Mouse (Mus musculus): ENCODE data around the gene Arl14. TPM values are rescaled to one million over a fixed set of nuclear protein-coding genes. Genes with fewer than 3 reads are reported as not detected.

The Arl14 gene
- not detected for total RNA-seq (2022)

DNA sequence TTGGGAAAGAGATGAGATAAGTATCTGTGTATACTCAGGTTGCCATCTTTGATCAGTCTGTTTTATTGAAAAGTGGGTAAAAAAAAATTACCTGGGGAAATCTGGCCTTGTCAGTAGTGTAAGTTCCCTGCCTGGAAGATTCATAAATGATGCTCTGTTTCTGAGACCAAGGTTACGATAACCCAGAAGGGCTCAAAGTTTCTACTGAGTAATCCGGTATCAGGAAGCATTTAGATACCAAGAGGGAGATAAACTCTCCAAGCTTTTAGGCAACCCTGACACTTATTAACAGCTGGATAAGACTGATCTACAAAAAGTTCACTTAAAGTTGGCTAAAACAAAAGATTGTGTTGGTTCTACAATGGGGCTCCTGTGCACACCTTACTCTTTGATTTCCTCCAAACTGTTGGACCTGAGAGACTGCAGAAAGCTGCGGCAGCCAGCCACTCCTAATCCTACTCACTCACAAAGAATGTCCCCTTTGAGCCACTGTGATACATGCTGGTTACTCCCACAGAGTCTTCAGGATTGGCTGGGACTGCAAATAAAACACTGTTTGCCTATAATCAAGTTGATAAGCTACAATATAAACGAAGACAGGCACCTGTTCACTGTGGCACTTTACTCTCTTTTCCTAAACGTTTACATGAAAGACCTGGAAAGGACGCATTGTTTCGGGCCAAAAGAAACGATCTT, at the start of gene Arl14:
Gene Arl14, plus strand, starts transcription at position 614 of the 696 bp plus-strand sequence.
- no peak for DNase-seq

DNA sequence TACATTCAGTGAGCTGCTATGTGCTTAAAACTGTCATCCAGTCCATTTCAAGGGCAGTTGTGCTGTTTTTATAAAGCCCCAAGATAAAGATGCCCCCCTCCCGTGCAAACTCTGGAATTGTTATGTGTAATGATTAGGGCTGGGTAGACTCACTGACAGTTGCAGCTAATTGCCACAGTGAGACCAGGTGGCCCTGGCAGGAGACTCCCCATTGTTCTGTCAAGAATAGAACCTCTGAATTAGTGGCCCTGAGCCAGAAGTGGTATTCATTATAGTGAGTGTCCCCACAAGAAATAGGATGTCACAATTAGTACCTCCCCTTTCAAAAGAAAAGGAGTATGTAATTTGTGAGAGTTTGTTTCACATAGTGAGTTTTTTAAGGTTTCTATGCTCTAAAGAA, 47.0 kb upstream of the Arl14 start:
- no peak for DNase-seq

DNA sequence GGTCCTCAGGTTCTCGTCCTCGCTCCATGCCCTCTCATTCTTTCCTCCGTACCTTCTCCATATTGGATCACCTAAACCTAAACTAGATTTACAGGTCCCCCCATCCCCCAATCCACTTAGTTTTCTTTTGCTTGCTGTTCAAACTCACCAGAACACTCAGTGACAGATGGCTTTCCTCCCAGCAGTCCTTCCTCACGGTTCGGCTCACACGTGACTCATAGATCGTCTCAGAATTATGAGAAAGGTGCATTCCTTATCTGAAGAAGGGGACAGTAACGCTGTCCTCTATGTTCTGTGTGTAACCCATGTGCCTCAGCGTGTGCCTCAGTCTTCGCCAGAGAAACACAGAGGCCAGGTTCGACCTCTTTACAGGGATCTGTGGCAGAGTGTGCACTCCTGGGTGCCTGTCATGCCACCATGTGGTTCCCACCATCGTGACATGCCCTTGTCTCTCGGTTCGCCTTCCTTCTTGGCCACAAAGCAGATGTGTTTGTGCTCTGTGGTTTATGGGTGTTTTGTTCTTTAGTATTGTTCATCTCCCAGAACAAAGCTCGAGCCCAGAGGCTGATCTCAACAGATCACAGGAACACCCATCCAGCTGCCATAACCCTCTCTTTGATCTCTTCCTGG, 44.9 kb upstream of the Arl14 start:
- peak; percentile 6 for DNase-seq

- no peak for DNase-seq
Observed at GRCm38 (mm10) chr3:69177914-69178313, 44.3 kb upstream of the Arl14 start.

- no peak for DNase-seq
Observed at GRCm38 (mm10) chr3:69178365-69179004, 43.7 kb upstream of the Arl14 start.

DNA sequence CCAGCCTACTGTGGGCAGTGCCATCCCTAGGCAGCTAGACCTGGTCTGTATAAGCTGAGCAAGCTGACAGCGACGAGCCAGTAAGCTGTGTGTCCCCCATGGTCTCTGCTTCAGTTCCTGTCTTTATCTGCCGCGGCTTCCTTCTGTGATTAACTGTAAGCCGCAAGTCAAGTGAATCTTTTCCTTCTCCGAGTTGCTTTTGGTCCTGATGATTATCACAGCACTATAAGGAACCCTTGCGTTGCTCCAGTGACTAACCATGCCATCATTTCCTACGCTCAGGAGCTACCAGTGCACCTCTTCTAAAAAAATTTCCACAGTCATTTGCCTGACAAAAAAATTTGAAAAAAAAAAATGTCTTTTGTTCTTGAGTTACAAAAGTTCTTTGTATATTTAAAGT, 40.7 kb upstream of the Arl14 start:
- DNase-seq, result no peak

DNA sequence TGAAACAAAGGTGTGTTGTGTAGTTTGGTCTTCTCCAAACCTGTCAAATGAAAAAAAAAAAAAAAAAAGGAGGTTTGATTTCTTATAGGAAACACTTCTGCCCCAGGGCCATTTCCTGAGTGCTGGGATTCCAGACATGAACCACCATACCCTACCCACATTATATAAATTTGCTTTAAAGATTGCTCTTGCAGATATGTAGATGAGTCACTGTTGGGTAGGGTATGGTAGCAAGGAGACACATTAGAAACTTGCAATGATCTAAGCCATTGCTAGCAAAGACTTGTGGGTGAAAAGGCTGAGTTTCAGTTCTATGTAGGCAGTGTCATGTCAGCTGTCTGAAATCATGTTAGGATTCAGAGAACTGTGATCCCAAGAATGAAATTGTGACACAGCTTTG, 40.0 kb upstream of the Arl14 start:
- DNase-seq, result no peak

DNA sequence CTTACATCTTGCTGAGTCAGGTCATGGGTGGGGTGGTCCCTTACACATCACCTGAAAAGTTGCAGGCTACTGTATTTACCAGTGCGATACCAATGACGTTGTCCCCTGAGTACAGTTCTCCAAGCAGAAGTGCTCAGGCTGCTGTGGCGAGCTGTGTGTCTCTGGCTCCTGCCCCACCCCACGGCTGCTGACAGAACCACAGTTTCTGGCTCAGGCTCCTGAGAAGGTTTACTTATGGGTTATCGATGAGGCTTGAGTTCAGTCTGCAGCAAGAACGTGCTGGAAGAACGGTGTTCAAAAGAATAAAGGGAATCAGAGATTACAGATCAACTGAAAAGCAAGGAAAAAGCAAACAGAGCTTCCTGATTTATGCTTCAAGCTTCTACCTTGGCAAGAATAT, 37.0 kb upstream of the Arl14 start:
- no peak for DNase-seq

DNA sequence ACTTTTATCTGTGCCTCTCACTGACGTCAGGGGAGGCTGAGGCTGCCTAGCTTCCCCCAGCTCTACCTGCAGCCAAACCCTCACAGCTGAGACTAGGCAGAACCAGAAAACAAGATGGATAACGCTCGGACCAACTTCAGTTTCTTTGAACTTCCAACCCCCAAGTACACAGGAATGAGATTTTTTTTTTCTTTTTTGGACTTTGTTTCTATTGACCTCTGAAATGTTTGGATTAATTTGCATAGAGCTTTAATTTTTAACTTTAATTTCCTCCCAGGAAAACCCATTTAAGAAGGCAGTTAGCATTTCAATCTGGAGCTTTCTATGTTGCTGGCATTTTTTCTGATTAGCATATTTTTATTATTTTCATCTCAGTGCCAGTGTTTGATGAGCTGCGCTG, 36.2 kb upstream of the Arl14 start:
- no peak for DNase-seq

- DNase-seq, result no peak
Observed at GRCm38 (mm10) chr3:69186643-69187042, 35.6 kb upstream of the Arl14 start.

- no peak for DNase-seq
Observed at GRCm38 (mm10) chr3:69192995-69193394, 29.2 kb upstream of the Arl14 start.

DNA sequence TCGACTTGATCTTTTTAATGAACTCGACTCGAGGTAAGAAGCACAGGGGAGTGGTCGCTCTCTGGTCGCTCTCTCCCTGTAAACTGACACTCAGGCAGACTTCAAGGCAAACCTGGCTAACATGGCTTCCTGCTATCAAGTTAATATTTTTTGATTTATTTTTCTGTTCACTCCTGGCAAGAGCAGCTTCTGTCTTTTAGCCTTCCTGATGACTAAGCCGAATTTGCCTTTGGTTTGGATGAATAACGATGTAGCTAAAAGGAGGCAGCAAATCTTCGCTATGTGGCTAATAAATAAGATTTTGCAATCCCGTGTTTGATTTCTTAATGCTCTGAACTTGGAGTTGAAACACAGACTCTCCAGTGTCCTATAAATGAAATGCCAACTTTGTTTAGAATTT, 27.7 kb upstream of the Arl14 start:
- DNase-seq, result no peak

DNA sequence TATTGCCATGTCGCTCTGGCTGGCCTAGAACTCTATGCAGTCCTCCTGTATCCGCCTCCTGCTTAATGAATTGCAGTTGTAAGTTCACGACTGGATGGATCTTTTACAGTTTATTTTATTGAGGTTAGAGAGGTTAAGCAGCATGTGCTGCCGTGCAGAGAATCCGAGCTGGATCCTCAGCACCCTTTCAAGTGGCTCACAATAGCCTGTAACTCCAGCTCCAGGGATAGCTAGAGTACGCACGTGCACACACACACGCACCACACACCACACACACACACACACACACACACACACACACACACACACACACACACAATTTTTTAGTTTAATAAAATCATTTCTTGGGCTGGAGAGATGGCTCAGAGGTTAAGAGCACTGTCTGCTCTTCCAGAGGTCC, 27.0 kb upstream of the Arl14 start:
- no peak for DNase-seq

DNA sequence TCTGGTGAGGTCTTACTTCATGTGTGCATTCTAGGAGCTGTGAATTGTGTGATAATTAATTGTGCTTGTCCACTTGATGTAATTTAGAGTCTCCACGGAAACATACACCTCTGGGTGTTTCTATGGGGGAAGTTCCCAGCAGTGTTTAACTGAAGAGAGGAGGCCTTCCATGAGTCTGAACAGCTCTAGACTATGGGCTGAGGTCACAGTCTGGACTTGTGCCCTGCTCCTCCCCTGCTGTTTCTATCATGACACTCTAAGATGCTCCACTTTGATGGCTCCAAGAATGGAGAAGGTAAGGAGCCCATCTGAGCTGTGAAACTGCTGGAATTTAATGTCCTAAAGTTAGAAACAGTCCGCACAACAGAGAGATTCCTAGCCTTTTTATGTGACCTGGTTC, 24.1 kb upstream of the Arl14 start:
- no peak for DNase-seq

- DNase-seq, result no peak
Observed at GRCm38 (mm10) chr3:69200251-69200650, 22.0 kb upstream of the Arl14 start.

DNA sequence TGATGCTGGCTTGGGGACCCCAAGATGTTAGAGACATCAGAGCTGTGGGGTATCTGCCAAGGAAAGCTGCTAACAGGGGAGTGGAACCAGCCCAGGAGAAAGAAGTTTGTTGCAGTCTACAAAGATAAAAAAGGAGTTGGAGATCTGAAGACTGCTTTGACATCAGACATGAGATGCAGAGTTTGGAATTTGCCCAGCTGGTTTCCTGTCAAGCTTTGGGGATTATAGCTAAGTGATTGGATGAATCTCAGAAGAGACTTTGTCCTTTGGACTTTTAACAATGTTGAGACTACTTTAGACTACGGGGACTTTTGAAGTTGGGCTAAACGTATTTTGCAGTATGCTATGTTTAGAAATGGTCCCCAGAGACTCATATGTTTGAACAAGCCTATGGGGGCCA, 21.0 kb upstream of the Arl14 start:
- no peak for DNase-seq

- no peak for DNase-seq
Observed at GRCm38 (mm10) chr3:69202876-69203275, 19.3 kb upstream of the Arl14 start.

DNA sequence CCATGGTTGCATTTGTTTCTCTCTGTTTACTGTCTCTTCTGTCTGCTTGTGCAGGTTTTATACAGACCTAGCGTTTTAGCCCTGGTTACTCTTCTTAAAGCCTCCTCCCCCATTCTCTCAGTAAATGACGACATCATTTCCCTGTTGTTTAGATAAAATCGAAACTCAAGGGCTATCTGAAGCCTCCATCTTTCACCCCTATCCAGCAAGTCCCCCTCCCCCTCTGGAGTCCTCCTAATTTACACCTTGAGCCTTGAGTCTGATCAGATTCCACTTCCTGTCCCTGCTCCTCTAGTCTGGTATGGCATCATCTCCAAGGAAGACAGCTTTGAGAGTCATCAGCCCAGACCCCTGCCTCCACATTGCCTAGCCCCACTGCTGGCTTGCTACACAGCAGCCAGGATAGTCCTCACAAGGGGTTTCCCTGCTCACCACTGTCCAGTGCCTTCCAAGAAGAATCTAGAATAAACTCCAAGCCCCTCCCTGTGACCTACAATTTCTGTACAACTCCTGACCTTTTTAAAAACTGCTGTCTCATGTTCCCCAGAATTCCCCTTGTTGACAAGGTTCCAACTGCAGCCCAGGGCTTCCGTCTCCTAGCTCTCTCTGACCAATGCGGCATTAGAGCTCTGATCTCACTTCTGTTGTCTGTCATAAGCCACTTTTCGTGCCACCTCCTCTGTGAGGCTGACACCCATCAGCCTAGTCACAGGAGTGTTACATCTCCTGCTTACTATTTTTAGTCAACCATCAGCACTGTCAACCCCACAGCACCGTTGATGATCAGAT, 16.8 kb upstream of the Arl14 start:
- DNase-seq, result peak; percentile 30

DNA sequence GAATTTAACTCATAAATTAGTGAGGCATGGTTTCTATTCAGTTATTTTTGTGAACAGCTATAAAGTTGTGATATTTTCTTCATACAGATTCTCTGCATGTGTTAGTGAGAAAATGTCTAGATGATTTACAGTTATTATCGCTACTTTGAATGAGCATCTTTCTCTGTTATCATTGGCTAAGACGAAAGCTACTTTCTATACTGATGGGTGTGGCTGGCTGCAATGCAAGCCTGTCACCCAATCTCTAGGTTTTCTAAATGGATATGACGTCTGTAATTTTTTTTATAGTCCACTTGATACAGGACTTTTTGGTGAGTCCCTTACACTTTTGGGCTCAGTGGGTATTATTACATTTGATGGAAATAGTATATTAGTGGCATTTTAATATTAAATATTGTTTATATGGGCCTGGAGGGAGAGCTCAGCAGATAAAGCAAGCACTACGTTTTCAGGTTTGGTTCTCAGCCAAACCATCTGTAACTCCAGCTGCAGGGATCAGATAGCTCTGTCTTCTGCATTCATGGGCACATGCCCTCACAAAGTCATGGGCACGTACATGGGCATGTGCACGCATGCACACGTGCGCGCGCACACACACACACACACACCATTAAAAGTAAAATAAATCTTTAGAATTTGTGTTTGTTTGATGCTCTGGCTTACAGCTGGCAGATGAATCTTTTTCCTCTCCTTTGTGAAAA, 15.9 kb upstream of the Arl14 start:
- DNase-seq, result no peak

GRCm38 (mm10) chr3:69208441-69209309, 13.5 kb upstream of the Arl14 start:
- DNase-seq, result peak; percentile 17

DNA sequence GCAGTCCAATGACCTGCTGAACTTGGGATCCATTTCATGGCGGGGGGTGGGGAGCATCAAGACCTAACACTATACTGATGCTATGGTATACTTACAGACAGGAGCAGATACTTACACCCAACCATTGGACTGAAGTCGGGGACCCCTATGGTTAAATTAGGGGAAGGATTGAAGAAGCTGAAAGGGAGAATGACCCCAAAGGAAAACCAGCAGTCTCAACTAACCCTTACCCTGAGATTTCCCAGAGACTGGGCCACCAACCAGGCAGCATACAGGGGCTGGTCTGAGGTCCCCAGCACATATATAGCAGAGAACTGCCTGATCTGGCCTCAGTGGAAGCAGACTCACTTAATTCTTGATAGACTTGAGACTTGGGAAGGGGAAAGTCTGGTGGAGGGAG, 10.0 kb upstream of the Arl14 start:
- no peak for DNase-seq

GRCm38 (mm10) chr3:69213465-69213864, 8.8 kb upstream of the Arl14 start:
- DNase-seq, result no peak
